Mouse (Mus musculus) adrenal gland (tissue): Measurements from ENCODE around the gene Rap1a.
"Not testable (repeated sequence)": the region's sequence is repeated elsewhere in the genome, so short reads cannot be mapped to it uniquely, and the experiment has no call there.

Experiments
- intact Hi-C: fragments of 180-260 bp; cut with DNase I; formaldehyde crosslinking; loops from one replicate; pipeline ENCODE4 v1.15.1; 2025

Gene Rap1a

DNA sequence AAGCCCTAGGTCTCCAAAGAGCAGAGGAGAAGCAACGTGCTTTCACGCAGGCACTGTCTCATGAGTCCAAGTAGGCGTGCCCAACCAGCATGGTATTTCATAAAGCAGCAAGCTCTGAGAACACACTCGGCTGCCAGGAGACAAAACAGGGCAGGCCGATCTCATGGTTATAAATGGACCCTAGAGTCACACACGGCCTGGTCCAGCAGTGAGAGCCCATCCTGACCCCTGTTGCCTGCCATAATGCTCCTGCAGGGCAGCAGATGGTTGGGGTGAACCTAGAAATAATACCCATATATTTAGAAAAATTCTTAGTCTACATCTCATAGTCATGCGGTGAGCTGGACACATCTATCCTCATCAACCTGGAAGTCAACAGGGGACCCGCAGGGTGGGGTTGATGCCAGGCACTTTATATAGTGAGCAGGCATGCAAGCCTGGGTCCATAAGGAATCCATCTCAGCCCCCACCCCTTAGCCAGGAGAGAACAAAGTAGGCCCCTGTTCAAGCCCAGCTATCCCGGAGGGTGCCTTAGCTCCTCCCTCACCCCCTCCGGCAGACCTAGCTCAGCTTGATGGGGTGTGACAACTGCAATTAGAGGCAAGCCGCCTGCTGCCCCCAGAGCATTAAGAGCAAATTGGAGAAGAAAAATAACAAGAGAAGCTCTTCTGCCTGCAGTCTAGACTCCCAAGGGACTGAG lies 83.1 kb downstream of the Rap1a start:
- intact Hi-C loops, result no loop called here

DNA sequence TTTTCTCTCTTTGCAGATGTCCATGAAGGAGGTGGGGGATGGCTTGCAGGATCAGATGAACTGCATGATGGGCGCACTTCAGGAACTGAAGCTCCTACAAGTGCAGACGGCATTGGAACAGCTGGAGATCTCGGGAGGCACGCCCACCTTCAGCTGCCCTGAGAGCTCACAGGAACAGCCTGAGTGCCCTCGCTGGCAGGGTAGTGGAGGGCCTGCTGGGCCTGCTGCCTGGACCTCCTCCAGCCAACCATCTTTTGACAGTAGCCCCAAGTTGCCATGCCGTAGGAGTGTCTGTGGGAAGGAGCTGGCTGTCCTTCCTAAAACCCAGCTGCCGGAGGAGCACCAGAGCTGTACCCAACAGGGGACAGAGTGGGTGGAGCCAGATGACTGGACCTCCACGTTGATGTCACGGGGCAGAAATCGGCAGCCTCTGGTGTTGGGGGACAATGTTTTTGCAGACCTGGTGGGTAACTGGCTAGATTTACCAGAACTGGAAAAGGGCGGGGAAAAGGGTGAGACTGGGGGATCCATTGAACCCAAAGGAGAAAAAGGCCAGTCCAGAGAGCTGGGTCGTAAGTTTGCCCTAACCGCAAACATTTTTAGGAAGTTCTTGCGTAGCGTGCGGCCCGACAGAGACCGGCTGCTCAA lies 84.7 kb downstream of the Rap1a start:
- intact Hi-C loops, result no loop called here

DNA sequence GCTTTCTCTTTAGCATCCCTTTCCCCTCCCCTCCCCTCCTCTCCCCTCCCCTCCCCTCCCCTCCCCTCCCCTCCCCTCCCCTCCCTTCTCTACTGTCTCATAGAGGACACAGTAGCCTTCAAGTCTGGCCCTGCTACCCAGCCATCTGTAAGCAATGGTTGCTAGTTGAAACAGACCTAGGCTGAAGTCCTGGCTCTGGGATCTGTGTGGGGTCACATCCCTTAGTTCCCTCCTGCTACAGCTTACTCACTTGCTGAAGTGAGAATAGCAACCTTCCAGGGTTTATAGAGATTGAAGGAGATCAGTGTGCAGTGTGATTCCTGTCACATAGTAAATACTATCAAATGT lies 86.3 kb downstream of the Rap1a start:
- intact Hi-C loops, result no loop called here

DNA sequence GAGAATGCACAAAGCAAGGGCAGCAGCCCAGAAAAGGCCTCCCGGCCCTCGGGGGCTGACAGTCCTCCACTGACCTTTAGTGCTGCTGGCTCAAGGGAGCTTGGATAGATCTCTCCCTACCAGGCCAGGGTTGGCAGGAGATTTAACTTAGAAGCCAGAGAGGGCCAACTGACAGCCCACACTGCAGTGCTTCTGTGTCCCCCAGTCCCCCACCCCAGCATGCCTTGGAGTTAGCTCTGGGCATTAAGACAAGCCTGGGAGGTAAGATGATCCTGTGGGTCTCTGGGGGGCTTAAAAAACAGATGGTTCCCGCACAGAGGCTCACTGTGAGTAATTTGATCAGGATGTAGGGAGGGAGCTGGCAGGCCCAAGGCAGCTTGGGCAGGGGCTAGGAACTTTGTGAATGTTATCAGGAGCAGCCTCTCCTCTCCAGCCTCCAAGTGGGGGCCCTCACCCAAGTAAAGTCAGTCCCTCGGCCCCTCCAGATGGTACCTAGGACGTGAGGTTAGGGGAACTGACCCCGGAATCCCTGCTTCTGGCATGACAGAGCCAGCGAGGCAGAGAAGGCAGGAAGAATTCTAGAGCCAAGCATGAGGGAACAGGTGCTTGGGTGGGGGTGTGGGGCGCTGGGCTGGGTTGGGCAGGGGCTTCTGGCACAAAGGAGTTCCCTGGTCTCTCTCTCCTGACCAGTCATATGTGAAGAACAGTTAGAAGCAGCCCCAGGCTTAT lies 86.9 kb downstream of the Rap1a start:
- intact Hi-C loops, result no loop called here

DNA sequence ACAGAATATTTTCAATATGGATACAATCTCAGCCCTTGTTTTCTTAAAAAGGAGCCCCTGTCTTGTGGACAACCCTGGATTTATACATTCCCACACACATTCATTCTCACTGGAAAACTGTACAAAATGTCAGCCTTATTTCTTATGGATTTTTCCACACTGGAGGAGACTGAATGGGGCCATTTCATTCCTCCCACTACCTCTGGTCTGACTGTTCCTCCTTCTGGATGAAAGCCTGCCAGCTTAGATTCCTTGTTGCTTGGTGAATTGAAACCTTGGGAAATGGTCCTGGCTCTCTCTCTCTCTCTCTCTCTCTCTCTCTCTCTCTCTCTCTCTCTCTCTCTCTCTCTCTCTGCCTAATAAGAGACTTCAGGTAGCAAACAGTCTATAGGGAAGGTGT lies 88.3 kb downstream of the Rap1a start:
- intact Hi-C loops, result no loop called here

DNA sequence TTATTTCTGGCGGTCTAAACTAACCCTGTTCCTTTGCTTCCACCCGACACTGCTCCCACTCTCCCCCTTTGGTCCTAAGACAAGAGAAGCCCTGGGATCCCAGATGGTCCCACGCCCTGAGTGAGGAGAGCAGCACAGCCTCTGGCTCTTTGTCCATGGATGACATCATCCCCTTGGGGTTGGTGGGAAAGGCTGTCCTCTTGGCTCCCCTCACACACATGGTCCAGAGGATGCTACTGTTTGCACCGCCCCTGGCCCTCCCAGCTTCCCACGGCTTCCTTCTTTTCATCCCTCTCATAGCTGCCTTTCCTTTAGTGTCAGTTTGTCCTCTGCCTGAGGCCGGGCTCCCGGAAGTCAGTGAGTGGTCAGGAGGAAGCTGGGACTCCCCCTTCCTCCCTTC lies 89.4 kb downstream of the Rap1a start:
- intact Hi-C loops, result no loop called here

DNA sequence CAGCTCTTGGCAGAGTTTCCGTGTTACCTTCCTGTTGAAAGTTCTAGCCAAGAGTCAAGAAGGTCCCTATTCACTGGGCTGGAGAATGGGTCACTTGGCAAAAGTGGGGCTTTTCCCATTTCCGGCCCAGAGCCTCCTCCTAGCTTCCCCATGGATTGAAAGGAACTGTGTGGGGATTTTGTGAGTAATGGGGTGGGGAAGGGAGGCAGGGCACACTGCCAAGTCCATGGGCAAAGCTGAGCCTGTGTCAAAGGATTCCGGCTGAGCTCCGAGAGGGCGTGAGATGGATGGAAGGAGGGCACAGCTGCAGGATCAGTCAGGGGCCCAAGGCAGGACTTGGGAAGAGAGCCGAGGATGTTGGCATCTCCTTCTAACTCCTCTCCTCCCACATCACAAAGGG lies 90.9 kb downstream of the Rap1a start:
- intact Hi-C loops, result no loop called here

DNA sequence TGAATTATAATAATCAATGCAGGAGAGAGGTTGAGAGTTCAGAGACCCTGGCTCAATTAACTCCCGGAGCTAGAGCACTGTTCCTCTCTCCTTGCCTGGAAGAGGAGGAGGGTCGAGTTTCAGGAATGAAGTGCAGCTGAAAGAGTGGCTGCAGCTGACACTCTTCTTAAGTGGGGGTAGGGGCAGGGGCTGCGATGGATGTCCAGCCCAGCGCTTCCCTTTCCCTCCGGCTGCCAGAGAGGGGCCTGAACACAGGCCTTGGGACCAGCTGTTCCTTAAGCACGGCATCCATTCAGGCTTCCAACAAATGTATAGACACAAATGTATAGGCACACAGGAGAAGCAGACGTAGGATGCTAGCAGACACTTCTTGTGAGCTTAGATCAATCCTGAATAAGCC lies 93.5 kb downstream of the Rap1a start:
- intact Hi-C loops, result no loop called here

DNA sequence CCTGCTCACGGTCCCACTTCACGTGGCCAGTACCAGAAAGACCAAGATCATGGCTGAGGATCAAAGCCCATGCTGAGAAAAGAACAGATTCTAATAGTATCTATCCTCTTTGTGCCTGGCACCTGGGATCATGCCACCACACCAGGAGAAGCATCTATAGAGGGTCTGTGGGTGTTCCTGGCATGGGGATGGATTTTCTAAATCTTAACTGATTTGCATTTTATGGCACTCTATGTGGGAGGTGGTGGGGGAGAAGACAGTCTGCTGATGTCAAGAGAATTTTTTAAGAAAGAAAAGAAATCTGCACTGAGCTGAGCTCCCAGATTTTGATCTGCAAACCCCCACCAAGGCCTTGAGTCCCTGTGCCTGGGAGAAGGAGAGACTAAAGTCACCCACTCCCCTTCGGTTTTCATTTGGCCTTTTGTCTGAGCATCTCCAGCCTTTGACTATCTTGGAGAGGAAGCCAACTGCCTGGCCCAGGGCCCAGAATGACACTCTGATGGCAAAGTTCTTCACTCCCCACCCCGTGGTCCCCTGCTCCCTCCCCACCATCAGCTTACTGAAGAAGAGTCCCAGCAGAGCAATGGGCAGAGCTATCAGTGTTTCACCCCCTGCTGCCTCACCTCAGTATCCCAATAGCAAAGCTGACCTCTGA lies 94.6 kb downstream of the Rap1a start:
- intact Hi-C loops, result no loop called here

DNA sequence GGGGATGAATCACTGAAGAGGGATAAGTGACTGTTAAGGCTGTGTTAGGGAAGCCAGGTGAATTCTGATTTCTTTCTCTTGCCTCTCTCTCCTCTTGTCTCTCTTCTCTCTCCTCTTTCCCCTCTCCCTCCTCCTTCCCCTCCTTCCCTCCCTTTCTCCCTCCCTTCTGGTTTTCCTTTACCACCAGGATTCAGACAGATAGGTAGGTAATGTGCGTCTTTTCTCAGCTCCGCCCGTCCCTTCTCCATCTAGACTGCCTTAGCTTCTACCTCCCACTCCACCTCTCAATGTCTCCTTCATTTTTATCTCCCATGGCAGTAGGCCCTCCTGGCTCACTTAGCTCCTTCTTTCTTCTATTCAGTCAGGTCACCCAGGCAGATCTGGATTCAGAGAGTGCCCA lies 95.6 kb downstream of the Rap1a start:
- intact Hi-C loops, result no loop called here

DNA sequence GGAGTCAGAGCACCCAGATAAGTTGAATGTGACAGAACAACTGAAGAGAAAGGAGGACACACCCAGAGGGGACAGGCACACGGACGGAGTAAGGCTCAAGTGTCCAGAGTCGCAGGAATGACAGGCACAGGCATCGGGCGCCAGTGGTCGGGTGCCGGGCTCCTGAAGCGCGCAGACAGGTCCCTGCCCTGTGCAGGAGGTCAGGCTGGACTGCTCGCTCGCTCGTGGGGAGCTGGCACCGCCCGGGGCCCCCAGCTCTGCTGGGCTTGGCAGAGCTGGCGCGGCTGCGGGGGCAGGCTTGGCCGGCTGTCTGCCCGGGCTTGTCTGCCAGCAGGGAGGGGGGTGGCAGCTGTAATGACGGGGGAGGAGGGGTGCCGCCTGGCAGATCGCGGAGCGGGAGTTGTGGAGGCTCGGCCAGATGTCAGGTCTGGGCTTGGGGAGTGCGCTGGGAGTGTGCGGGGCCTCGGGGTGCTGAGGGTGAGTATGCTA lies 96.0 kb downstream of the Rap1a start:
- intact Hi-C loops, result no loop called here

DNA sequence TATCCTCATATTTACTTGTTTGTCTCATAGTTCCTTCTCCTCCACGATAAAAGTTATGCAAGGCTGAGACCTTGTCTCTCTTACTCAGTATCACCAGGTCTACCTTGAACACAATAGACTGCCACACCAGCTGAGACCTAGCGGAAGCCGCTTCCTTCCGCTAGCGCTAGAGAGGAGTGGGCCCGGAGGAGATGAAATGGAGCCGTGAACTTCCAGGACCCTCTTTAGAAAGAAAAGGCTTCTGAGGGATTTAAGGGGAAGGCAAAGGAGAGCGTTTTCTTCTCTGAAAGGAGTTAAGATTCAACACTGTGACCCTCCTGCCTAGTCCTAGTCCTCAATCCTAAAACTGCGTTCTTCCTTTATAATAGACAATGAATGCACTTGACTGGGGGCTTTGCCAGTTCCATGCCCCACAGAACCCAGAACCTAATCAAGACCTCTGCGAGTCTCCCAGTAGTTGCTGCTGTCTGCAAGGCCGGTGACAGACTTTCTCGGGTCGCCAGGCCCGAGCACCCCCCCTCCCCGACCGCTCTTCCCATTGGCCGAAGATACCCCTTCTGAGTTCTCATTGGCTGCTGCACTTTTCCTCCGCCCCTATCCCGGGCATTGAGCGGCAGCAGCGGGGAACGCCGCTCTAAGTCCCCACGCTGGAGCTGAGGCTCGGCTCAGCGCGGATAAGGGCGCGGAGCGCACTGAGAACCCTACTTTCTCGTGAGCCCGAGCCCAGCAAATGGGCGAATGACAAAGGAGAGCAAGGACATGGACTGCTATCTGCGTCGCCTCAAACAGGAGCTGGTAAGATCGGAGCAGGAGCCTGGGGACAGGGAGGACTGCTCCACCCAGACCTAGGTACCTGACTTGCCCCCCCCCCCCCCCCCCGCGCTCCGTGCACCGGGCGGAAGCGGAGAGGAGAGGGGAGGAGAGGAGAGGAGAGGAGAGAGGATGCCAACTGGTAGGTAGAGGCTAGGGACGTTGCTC lies 96.8 kb downstream of the Rap1a start, which contains the start of gene Inka2:
TSS of gene Inka2 (plus strand) at position 569 of the 978 bp plus-strand sequence.
- intact Hi-C loops, result no loop called here

DNA sequence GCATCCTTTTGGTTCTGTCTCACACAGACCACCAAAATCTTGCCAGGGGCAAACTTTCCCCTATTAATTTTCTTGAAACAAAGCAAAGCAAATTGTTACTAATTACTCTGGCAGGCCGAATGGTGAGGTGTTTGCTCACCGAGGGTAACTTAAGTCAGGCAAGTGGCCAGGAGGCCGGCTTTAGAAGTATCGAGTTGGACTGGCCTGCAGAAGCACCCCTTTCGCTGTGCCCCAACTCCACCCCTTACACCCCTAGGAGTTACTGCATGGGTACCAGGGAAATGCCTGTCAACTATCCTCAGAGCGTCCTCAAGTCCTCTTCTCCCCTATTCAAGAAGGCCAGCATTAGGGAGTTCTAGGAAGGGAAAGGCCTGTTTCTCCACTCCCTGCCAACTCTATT lies 97.6 kb downstream of the Rap1a start:
- intact Hi-C loops, result no loop called here

DNA sequence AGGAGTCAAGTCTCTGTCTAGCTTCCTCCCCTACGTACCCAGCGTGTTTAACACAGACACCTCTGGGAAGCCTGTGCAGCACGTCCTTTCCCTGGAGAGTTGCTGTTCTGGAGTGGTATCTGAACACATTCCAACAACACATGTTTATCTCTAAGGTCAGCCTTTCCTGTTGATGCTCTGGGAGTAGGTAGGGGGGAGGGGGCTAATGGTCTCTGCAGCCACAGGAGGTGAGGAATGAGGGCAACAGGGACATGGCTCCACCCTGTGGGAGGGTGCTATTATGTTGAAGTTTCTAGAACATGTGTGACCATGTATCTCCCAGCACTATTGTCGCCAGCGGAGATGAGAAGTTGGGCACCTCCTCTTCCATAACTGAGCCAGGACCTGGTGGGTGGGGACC lies 99.7 kb downstream of the Rap1a start:
- intact Hi-C loops, result no loop called here

DNA sequence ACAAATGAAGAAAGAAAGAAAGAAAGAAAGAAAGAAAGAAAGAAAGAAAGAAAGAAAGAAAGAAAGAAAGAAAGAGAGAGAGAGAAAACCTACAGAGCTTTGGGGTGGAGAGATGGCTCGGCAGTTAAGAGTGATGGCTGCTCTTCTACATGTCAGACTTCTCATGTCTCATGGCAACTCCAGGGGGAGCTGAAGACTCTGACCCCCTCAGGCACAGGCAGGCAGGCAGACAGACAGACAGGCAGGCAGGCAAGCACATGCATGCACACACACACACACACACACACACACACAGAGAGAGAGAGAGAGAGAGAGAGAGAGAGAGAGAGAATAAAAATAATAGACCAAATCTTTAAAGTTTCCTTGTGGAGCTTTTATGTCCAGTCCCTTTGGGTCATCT lies 100.3 kb downstream of the Rap1a start:
- intact Hi-C loops, result not testable (repeated sequence)

DNA sequence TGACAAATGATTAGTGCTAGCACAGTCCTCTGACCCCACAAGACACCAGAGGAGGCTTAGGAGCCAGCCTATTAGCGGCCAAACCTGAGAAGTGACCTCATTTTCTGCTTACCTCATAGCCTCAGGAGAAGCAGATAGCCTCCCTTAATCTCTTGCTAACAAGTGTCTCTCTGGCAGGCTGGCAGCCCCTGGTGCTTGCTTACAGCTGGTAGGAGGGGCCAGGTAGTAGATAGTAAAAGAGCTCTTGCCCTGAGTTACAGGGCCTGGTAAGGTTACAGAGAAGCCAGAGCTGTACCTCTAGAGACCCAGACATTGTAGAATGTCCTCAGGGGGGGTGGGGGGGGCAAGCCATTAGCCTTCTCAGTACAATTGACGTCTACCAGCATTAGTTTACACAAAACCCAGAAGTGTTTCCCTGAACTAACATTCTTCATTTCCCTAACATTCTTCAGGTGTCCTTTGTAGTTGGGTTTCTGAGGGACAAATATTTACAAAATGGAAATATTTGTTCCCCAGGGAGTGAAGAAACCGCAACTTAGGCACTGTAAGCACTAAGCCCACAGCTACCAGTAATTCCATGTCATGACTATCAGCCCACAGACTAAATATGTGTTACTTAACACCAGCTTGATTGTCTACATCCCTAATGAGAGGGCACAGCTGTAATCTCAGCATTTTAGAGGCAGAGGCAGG lies 101.7 kb downstream of the Rap1a start:
- intact Hi-C loops, result no loop called here

DNA sequence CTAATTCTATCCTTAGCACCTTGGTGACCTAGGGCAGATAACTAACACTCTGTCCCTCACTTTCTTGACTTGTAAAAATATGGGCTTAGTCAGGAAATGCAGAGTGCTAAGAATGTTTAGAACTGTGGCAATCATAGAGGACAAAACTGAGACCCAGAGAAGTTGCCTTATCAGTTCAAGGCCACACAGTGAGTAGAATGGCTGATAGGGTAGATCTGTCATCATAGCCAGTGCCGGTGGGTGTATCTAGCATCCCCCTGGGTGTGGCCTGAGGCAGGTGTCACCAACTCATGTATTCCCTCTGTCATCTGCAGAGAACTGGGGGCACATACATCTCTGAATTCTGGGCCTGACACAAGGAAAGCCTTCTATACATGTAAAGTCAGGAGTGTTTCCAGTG lies 102.8 kb downstream of the Rap1a start:
- intact Hi-C loops, result no loop called here

DNA sequence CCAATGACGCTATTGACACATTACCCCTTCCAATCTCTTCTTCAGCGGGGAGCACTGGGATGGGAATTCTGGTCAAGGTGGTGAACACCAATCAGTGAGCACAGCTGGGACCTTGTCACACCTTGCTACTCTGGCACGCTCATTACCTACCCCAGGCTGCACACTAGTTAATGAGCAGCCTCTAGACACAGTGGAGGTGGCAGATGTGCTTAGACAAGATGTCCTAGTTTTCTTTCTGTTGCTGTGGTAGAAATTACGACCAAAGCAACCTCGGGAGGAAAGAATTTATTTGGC lies 104.0 kb downstream of the Rap1a start:
- intact Hi-C loops, result no loop called here

DNA sequence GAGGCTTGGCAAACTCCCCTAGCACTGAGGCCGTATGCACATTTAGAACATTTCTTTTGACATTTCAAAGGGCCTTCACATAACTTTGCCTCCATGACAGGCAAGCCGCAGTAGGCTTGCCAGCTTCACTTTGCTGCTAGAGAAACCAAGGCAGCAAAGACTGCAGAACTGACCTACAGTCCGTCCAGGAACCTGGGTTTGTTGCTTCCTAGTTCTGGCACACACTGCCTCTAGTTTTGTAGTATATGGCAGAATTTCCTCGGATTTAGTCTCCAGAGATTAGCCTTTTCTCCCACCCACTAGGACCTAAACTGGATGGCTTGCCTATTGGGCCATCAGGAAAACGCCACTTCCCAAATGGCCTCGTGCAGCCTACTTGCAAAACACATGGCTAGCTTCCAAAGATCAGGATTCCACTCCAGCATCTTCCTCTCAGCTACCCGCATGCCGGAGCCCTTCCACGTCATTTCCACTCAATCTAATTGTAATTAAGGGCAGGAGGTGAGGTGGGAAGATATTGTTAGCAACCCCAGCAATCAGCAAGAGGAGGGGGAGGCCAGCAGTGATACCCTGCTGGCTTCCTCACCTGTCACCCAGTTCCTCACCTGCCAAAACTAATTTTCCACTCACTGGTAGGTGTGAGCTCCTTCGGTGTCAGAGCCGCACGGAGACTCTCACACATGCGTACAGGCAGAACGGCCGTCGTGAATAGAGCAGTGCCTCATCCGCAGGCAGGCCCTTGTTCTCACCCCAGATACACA lies 104.6 kb downstream of the Rap1a start:
- intact Hi-C loops, result no loop called here
